Mouse (Mus musculus) midbrain, postnatal 0 days (tissue): ENCODE data around the gene Nlgn1. TPM values are rescaled to one million over a fixed set of nuclear protein-coding genes. Genes with fewer than 3 reads are reported as not detected.

ENCODE experiments used
- ATAC-seq: fragments of 200-750 bp; cut with Nextera tagmentation; 2 replicates; pipeline ENCODE4 v1.8.0; 2017; ENCODE audit warnings: moderate number of reproducible peaks, mild to moderate bottlenecking, moderate TSS enrichment, moderate library complexity; ENCODE audit not compliant: low FRiP score
- DNase-seq: peaks from one replicate; pipeline ENCODE4 v3.0.0-alpha.2; 2015; ENCODE audit warnings: low spot score
- H3K27ac ChIP-seq: fragments of 300-500 bp; sonication (generic); 2 replicates; pipeline ENCODE4 v1.5.1; 2014; ENCODE audit warnings: low read depth, mild to moderate bottlenecking, low read length, mixed read lengths
- H3K27me3 ChIP-seq: fragments of 300-500 bp; sonication (generic); 2 replicates; pipeline ENCODE4 v1.6.1; 2014; ENCODE audit warnings: low read length, control low read depth, mixed read lengths; ENCODE audit not compliant: insufficient read depth
- H3K36me3 ChIP-seq: fragments of 300-500 bp; sonication (generic); 2 replicates; pipeline ENCODE4 v1.6.1; 2014; ENCODE audit warnings: low read length, control low read depth, mixed read lengths; ENCODE audit not compliant: insufficient read depth
- H3K4me1 ChIP-seq: fragments of 300-500 bp; sonication (generic); 2 replicates; pipeline ENCODE4 v1.6.1; 2014; ENCODE audit warnings: mild to moderate bottlenecking, control low read depth, antibody characterized with exemption, low read length, mixed read lengths; ENCODE audit not compliant: insufficient read depth
- H3K4me2 ChIP-seq: fragments of 300-500 bp; sonication (generic); 2 replicates; pipeline ENCODE4 v1.6.1; 2014; ENCODE audit warnings: low read depth, mild to moderate bottlenecking, low read length, mixed read lengths; ENCODE audit not compliant: poor library complexity, severe bottlenecking
- H3K4me3 ChIP-seq: fragments of 300-500 bp; sonication (generic); 2 replicates; pipeline ENCODE4 v1.5.1; 2014; ENCODE audit warnings: low read depth, mild to moderate bottlenecking, low read length, moderate library complexity
- H3K9ac ChIP-seq: fragments of 300-500 bp; sonication (generic); replicated peaks from 2 replicates; pipeline ENCODE4 v1.6.1; 2014; ENCODE audit warnings: mild to moderate bottlenecking, low read length, moderate library complexity, mixed read lengths; ENCODE audit not compliant: poor library complexity, severe bottlenecking
- H3K9me3 ChIP-seq: fragments of 300-500 bp; sonication (generic); 2 replicates; pipeline ENCODE4 v1.6.1; 2016; ENCODE audit warnings: low read length, control low read depth
- CTCF ChIP-seq: IDR thresholded peaks from 2 replicates; pipeline ENCODE4 v1.5.1; 2016; ENCODE audit warnings: antibody characterized with exemption, mild to moderate bottlenecking
- WGBS: fragments of 180-500 bp; shearing (Covaris S2); extraction: QIAGEN DNeasy Blood & Tissue Kit; methylation state at CpG from one replicate; pipeline ENCODE4 v1.1.7; 2014; 5-methylcytosine and 5-hydroxymethylcytosine counted together
- polyA plus RNA-seq: library from polyadenylated mRNA; unstranded; fragments of >200 nt; fragmentation: Nextera tagmentation; extraction: Ambion mirVana; gene quantifications from 2 replicates; pipeline ENCODE4 v1.2.1, GENCODE M21; 2015
- total RNA-seq: library from RNA; depleted of rRNA; stranded (reverse); fragments of >200 nt; gene quantifications from 2 replicates; pipeline ENCODE4 v1.2.3, GENCODE M21; 2014

The Nlgn1 gene
- total and polyA plus RNA-seq, 2 experiments from 2014 or later = 40.8 to 87.9 TPM

DNA sequence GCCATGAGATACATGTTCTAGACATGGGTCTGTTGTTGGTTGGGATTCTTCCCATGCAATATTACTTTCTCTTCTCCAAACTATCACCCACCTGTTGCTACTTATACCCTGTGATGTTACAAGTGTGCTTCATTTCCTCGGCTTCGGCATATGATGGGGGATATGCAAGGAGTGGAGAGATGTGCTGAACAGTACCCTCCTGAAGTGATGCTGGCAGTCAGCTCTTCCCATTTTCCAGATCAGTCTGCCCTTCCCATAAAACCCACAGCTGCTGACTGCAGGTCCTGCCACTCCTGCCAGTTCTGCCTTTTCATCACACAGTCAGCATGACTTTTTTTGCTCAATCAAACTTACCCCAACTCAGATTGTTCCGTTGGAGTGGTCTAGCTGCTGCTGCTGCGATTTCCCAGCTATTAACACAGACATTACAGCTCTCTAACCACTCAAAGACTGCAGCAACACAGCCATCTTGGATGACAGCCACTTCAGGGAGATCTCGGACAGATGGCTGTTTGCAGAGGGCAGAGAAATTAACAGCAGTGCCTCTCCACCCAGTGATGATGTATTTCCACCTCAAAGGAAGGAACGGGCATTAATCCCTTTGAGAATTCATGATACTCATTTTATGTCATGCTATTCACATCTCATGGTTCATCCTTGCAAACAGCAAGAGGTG, 643.3 kb downstream of the Nlgn1 start:
- H3K9ac ChIP-seq = no peak overlapping the region
- no peaks in the 10 kb centered on the region for H3K9me3 ChIP-seq
- WGBS = 70% methylated on average over 6 of the region's 6 CpGs
- H3K27me3 ChIP-seq = no peaks in the 10 kb centered on the region
- DNase-seq = peak; percentile 75
- no peak for TF ChIP-seq CTCF
- no peak overlapping the region for H3K4me2 ChIP-seq
- H3K4me1 ChIP-seq = no peaks in the 10 kb centered on the region
- H3K27ac ChIP-seq = no peak overlapping the region
- H3K36me3 ChIP-seq = no peaks in the 10 kb centered on the region
- no peak; the same call in 1 of the 2 replicates for ATAC-seq
- H3K4me3 ChIP-seq = no peak overlapping the region

DNA sequence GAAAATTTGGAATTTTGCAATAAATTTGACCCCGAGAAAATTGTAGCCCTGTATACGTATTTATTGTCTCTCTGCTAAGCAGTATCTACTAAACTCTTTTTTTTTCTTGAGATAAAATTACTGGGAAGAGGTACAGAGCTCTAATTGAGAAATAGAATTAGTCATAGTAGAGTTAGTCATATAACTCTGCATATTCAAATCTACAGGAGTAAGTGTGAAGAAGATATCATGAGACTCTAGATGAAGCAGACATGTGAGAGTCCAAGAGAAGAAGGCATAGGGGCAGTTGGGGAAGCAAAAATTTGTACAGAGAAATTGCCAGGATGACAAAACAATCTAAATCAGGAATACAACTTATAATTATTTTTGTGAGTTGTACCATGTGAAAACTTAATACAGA, 648.6 kb downstream of the Nlgn1 start:
- H3K4me3 ChIP-seq = no peak overlapping the region
- no peaks in the 10 kb centered on the region for H3K9me3 ChIP-seq
- no peak for DNase-seq
- no peak overlapping the region for H3K9ac ChIP-seq
- WGBS = 98% methylated on average over 2 of the region's 2 CpGs
- H3K4me2 ChIP-seq = no peak overlapping the region
- TF ChIP-seq CTCF = no peak
- no peak for ATAC-seq
- no peaks in the 10 kb centered on the region for H3K27me3 ChIP-seq
- H3K36me3 ChIP-seq = no peaks in the 10 kb centered on the region
- no peak overlapping the region for H3K27ac ChIP-seq
- H3K4me1 ChIP-seq = no peaks in the 10 kb centered on the region

DNA sequence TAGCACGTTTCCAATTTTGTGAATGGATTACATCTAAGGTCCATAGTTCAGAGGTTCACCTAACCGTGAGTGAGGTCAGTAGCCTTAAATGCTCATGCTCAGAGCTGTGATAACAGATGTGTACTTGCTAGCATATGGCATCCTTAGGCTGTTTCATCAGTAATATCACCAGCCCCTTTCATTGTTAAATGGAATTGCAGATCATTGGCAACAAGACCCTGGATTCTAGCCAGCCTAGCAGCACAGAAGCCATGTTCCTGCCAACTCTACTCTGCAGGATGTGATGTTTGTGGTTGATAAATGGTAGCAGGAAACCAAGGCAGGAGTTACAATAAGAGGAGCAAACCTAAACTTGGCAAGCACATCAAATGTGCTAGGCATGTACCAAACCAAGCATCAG, 652.9 kb downstream of the Nlgn1 start:
- no peak overlapping the region for H3K27ac ChIP-seq
- no peak overlapping the region for H3K9ac ChIP-seq
- H3K9me3 ChIP-seq = no peaks in the 10 kb centered on the region
- 87% methylated on average over 2 of the region's 2 CpGs for WGBS
- peak; percentile 68 for DNase-seq
- no peak for ATAC-seq
- TF ChIP-seq CTCF = no peak
- H3K4me3 ChIP-seq = no peak overlapping the region
- H3K27me3 ChIP-seq = no peaks in the 10 kb centered on the region
- H3K4me2 ChIP-seq = no peak overlapping the region
- no peaks in the 10 kb centered on the region for H3K4me1 ChIP-seq
- H3K36me3 ChIP-seq = no peaks in the 10 kb centered on the region

DNA sequence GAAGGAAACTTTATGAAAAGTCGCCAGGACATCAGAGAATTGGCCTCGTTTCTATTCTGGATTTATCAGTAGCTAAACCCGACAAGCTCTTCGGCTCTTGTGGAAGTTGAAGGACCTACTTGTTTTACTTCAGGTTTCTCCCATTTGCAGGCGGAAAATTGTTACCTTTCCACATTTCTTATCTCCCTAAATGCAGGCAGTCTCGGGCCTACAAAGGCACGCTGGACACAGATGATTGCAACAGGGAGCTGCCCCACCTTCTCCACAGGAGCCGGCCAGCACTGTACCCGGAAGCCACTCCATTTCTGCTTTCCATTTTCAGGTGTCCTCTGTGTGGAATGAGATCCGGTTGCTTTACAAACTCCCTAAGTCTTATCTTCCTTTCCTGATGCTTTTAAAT, 656.4 kb downstream of the Nlgn1 start:
- no peak for TF ChIP-seq CTCF
- H3K9ac ChIP-seq = no peak overlapping the region
- H3K27me3 ChIP-seq = no peaks in the 10 kb centered on the region
- ATAC-seq (no peak), DNase-seq (no peak)
- H3K36me3 ChIP-seq = no peaks in the 10 kb centered on the region
- H3K4me1 ChIP-seq = no peaks in the 10 kb centered on the region
- H3K4me2 ChIP-seq = no peak overlapping the region
- no peak overlapping the region for H3K4me3 ChIP-seq
- 82% methylated on average over 10 of the region's 10 CpGs for WGBS
- no peak overlapping the region for H3K27ac ChIP-seq
- no peaks in the 10 kb centered on the region for H3K9me3 ChIP-seq

GRCm38 (mm10) chr3:25675069-25675468, 657.2 kb downstream of the Nlgn1 start:
- ATAC-seq (no peak), DNase-seq (no peak)
- Histone ChIP-seq H3K4me3 (no peak overlapping the region), H3K9ac (no peak overlapping the region), H3K4me1 (no peaks in the 10 kb centered on the region), H3K4me2 (no peak overlapping the region), H3K36me3 (no peaks in the 10 kb centered on the region), H3K27ac (no peak overlapping the region), H3K27me3 (no peaks in the 10 kb centered on the region), H3K9me3 (no peaks in the 10 kb centered on the region)
- TF ChIP-seq CTCF = peak; percentile 66
- 55% methylated on average over 3 of the region's 3 CpGs for WGBS

DNA sequence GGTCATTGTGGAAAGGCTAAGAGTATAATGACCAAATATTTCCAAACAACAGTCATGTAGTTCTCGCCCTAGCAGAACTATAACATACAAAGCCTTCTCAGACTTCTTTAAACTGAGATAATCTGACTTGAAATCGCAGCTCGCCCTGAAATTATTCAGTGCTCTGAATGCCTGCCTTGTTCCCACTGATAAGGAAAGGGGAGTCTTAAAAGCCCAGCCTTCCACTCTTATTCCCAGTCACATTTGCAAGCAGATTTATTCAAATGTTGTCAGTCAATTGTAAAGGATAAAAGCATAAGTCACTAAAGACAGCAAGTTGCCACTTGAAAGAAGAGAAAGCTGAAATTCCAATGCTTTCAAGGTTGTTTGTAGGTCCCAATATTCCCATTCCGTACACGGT, 658.9 kb downstream of the Nlgn1 start:
- Histone ChIP-seq H3K4me2 (no peak overlapping the region), H3K9ac (no peak overlapping the region), H3K4me1 (no peaks in the 10 kb centered on the region), H3K9me3 (no peaks in the 10 kb centered on the region), H3K27me3 (no peaks in the 10 kb centered on the region), H3K27ac (no peak overlapping the region), H3K4me3 (no peak overlapping the region), H3K36me3 (no peaks in the 10 kb centered on the region)
- ATAC-seq (no peak), DNase-seq (no peak)
- TF ChIP-seq CTCF = no peak
- WGBS = 19% methylated on average over 5 of the region's 5 CpGs
